Mouse (Mus musculus) activated CD4-positive, CD25-positive, alpha-beta regulatory T cell, adult 4 months (primary cell): ENCODE data around the gene Plcg2. TPM values are rescaled to one million over a fixed set of nuclear protein-coding genes. Genes with fewer than 3 reads are reported as not detected.

Experiments
- ATAC-seq: one replicate; pipeline ENCODE4 v1.8.0; 2017
- polyA plus RNA-seq, 2 experiments: library from polyadenylated mRNA; unstranded; fragments of 100-300 nt; shearing (Covaris generic); gene quantifications; one replicate each; pipeline ENCODE4 v1.2.1; 2017

The Plcg2 gene
- polyA plus RNA-seq, 2 experiments from 2014 or later: 1.1 TPM; not detected in 1

GRCm38 (mm10) chr8:117488246-117489005, 9.7 kb upstream of the Plcg2 start:
- ATAC-seq: no peak

- ATAC-seq: no peak
These were observed 4.5 kb upstream of the Plcg2 start for GRCm38 (mm10) chr8:117493543-117493942.

- ATAC-seq: no peak
These were observed 3.2 kb upstream of the Plcg2 start for GRCm38 (mm10) chr8:117494874-117495273.

- ATAC-seq: no peak
These were observed 937 bp downstream of the Plcg2 start for GRCm38 (mm10) chr8:117498915-117499540.

- no peak for ATAC-seq
These were observed 2.2 kb downstream of the Plcg2 start for GRCm38 (mm10) chr8:117500232-117500823.

DNA sequence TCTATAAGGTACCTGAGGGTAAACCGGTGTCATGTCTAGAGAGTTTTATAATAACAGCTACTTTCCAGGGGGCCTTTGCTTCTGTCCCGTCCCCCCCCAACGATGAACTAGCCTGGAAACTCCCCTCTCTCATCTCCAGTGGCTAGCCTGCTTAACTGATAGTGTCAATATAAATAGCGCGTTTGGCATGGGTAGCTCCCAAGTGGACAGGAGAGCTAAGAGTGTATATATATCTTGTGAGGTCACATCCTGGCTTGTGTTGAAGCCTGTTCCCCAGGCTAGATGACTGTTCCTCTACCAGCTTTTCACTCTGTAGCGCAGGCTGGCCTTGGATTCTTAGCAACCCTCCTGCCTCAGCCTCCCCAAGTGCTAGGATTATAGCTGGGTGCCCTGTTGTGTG, 3.2 kb downstream of the Plcg2 start:
- no peak for ATAC-seq

GRCm38 (mm10) chr8:117503405-117504069, 5.4 kb downstream of the Plcg2 start:
- ATAC-seq: no peak

GRCm38 (mm10) chr8:117507703-117508102, 9.6 kb downstream of the Plcg2 start:
- no peak for ATAC-seq

DNA sequence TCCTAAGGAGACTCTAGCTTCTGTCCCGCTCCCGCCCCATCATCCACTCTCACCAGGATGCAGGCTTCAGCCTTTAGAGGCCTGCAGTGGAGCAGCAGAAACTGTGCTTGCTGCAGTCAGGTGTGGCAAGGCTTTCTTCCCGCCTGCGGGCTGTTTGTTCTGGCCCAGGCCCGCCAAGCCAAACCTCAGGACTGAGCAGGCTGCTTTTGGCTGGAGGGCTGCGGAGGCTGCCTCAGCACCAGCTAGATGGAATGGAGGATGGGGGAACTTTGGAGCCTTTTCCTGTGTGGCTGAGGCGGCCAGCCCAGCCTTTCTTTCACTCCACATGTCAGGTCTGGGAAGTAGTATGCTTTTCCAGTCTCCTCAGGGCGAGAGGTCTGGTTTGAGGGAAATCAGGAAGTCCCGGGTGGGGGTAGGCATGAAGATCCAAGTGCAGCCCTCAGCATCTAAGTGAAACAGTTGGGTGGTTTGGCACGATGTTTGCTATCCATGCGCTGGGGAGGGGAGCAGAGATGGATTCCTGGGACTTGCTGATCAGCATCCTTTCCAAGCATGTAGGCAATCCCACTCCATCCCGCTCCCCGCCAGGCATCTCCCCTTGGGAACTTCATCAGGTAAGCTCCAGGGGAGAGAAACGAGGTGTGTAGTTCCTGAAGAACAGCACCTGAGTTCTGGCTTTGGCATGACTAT, 18.9 kb downstream of the Plcg2 start:
- no peak for ATAC-seq

- no peak for ATAC-seq
These were observed 19.8 kb downstream of the Plcg2 start for GRCm38 (mm10) chr8:117517861-117518260.

DNA sequence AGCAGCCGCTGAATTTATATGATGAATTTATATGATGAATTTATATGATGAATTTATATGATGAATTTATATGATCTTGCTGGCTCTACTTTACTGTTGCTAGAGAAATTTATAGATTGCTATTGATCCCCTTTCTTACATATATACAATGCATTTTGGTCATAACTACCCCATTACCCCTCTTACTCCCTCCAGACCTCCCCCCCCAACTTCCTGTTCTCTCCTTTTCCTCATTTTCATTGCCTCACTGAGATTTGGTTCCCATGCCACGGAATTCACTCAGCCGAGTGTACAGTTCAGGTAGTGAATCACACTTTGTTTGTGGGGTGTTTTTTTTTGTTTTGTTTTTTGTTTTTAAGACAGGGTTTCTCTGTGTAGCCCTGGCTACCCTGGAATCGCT, 20.8 kb downstream of the Plcg2 start:
- ATAC-seq: no peak

- no peak for ATAC-seq
These were observed 28.1 kb downstream of the Plcg2 start for GRCm38 (mm10) chr8:117526185-117526584.

DNA sequence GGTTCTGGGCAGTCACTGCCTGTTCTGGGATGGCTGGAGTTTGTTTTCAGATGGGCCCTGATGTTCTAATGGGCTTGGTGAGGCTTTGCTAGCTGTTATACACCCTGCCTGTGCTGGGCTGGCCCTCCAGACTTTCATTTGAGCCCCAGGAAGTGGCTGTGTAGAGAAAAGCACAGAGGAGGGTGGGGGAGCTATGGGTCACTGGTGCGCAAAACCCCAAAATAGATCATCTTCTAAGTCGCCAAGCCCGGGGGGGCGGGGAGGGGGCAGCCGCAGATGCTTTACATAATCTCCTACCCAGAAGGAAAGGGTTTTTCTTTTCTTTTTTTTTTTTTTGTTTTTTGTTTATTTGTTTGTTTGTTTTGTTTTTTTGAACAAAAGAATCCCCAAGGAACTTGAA, 29.9 kb downstream of the Plcg2 start:
- ATAC-seq: no peak

- ATAC-seq: no peak
These were observed 31.1 kb downstream of the Plcg2 start for GRCm38 (mm10) chr8:117529177-117529576.

- ATAC-seq: no peak
These were observed 34.4 kb downstream of the Plcg2 start for GRCm38 (mm10) chr8:117532381-117532972.

- no peak for ATAC-seq
These were observed 38.8 kb downstream of the Plcg2 start for GRCm38 (mm10) chr8:117536862-117537261.

GRCm38 (mm10) chr8:117537751-117538150, 39.7 kb downstream of the Plcg2 start:
- ATAC-seq: no peak

- no peak for ATAC-seq
These were observed 44.9 kb downstream of the Plcg2 start for GRCm38 (mm10) chr8:117542951-117543350.

- no peak for ATAC-seq
These were observed 45.7 kb downstream of the Plcg2 start for GRCm38 (mm10) chr8:117543789-117544188.

GRCm38 (mm10) chr8:117545043-117545442, 47.0 kb downstream of the Plcg2 start:
- no peak for ATAC-seq

DNA sequence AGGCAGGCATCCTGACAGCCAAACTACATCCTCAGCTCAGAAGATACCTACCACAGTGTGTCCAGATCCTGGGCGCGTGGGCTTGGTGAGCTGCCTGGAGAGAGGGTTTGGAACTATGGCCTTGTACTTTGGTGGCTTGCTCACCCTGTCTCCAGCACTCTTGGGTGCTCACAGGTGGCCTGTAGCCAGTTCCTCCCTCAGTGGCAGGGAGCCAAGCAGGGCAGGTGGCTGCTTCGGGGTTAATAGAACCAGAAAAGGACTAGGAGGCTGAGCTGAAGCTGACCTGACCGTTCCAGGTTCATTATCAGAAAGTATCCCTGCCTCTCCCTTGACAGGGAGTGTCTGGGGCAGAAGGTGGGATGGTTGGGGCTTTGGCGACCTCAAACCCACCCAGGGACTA, 48.3 kb downstream of the Plcg2 start:
- no peak for ATAC-seq

GRCm38 (mm10) chr8:117547945-117548344, 49.9 kb downstream of the Plcg2 start:
- peak; percentile 20 for ATAC-seq
